Mouse (Mus musculus): ENCODE measurements around the gene Gcsh.

- TF ChIP-seq CTCF (IDR thresholded peaks at IDR 0.05; ENCODE audit: low read depth, low read length) (peak; percentile 60), POLR2A (IDR thresholded peaks at IDR 0.05; ENCODE audit: extremely low read depth, insufficient read depth, low read length) (no peak)
Observed at GRCm38 (mm10) chr8:116978631-116979256, 14.6 kb downstream of the Gcsh start, which contains the start of gene 1700030J22Rik.

All from liver, adult 2 months (tissue).